Mouse (Mus musculus) stomach, postnatal 0 days (tissue): ENCODE data around the gene Trak1. TPM values are rescaled to one million over a fixed set of nuclear protein-coding genes. Genes with fewer than 3 reads are reported as not detected.

Source experiments
- ATAC-seq: fragments of 200-750 bp; cut with Nextera tagmentation; 2 replicates; pipeline ENCODE4 v1.8.0; 2017; ENCODE audit not compliant: low FRiP score, low TSS enrichment
- DNase-seq: peaks from one replicate; pipeline ENCODE4 v3.0.0-alpha.2; 2016; ENCODE audit warnings: low spot score
- H3K27ac ChIP-seq: fragments of 300-500 bp; sonication (generic); replicated peaks from 2 replicates; pipeline ENCODE4 v1.5.1; 2014; ENCODE audit warnings: mild to moderate bottlenecking, control low read depth
- H3K27me3 ChIP-seq: fragments of 300-500 bp; sonication (generic); 2 replicates; pipeline ENCODE4 v1.6.1; 2014; ENCODE audit warnings: low read length; ENCODE audit not compliant: control insufficient read depth, insufficient read depth
- H3K36me3 ChIP-seq: fragments of 300-500 bp; sonication (generic); 2 replicates; pipeline ENCODE4 v1.6.1; 2014; ENCODE audit warnings: low read length, mixed read lengths; ENCODE audit not compliant: control insufficient read depth, insufficient read depth
- H3K4me1 ChIP-seq: fragments of 300-500 bp; sonication (generic); replicated peaks from 2 replicates; pipeline ENCODE4 v1.6.1; 2014; ENCODE audit warnings: antibody characterized with exemption; ENCODE audit not compliant: control insufficient read depth, insufficient read depth
- H3K4me2 ChIP-seq: fragments of 300-500 bp; sonication (generic); replicated peaks from 2 replicates; pipeline ENCODE4 v1.6.1; 2014; ENCODE audit warnings: low read depth, mild to moderate bottlenecking, control low read depth, moderate library complexity
- H3K4me3 ChIP-seq: fragments of 300-500 bp; sonication (generic); 2 replicates; pipeline ENCODE4 v1.5.1; 2014; ENCODE audit warnings: low read depth, low read length, control low read depth
- H3K9ac ChIP-seq: fragments of 300-500 bp; sonication (generic); 2 replicates; pipeline ENCODE4 v1.6.1; 2014; ENCODE audit warnings: mild to moderate bottlenecking, low read length, control low read depth, mixed read lengths
- H3K9me3 ChIP-seq: fragments of 300-500 bp; sonication (generic); 2 replicates; pipeline ENCODE4 v1.6.1; 2016; ENCODE audit warnings: low read length; ENCODE audit not compliant: control insufficient read depth
- CTCF ChIP-seq: IDR thresholded peaks from 2 replicates; pipeline ENCODE4 v1.5.1; 2016; ENCODE audit warnings: antibody characterized with exemption, low read depth, mild to moderate bottlenecking, moderate library complexity
- EP300 ChIP-seq: optimal IDR thresholded peaks from 2 replicates; pipeline ENCODE3; 2016; ENCODE audit warnings: antibody characterized with exemption
- WGBS: fragments of 180-500 bp; shearing (Covaris S2); extraction: QIAGEN DNeasy Blood & Tissue Kit; methylation state at CpG from one replicate; pipeline ENCODE4 v1.1.7; 2014; 5-methylcytosine and 5-hydroxymethylcytosine counted together
- polyA plus RNA-seq: library from polyadenylated mRNA; unstranded; fragments of >200 nt; fragmentation: Nextera tagmentation; extraction: Ambion mirVana; gene quantifications from 2 replicates; pipeline ENCODE4 v1.2.1, GENCODE M21; 2015

The Trak1 gene
- polyA plus RNA-seq, 1 experiment from 2014 or later: 24.0 TPM

DNA sequence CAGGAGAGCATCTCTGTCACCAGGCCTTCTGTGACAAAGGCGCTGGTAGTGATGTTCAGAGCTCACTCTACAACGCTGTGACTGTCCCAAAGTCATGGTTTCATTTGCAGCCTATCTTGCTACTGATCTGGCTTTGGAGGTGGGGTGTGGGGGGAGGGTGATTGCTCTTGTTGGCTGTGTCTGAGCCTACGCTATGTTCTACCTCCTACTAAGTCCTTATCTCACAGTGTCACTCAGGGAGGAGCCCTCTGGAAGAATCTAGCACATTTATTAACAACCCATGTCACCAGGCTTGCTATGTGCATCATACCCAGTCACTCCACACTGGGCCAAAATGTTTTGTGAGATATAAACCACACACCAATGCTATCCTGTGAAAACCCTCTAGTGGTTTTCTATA lies 129.1 kb downstream of the Trak1 start:
- no peaks in the 10 kb centered on the region for H3K27me3 ChIP-seq
- no peak overlapping the region for H3K4me2 ChIP-seq
- H3K36me3 ChIP-seq: no peaks in the 10 kb centered on the region
- no peak overlapping the region for H3K9ac ChIP-seq
- no peak for ATAC-seq
- no peaks in the 10 kb centered on the region for H3K9me3 ChIP-seq
- WGBS: 66% methylated on average over 3 of the region's 3 CpGs
- TF ChIP-seq EP300: no peak
- no peak for TF ChIP-seq CTCF
- H3K27ac ChIP-seq: no peak overlapping the region
- no peak for DNase-seq
- H3K4me1 ChIP-seq: no peaks in the 10 kb centered on the region; the same call in 1 of the 2 replicates
- H3K4me3 ChIP-seq: no peak overlapping the region

DNA sequence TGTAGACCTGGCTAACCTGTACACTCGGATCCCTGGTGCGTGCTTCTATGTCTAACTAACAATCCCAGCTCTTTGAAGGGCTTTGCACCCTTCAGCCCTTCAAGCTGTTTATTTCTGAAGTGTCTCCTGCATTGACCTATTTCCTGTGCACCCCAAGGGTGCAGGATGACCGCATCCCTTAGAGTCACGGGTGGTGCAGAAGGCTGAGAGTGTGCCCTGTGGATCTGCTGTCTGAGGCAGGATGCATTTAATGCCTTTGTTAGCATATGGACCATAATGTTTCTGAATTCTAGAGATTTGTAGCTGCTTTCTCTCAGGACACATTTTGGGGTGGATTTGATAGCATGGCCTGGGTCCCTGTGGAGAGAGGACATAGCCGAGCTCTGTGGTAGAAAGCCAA lies 129.6 kb downstream of the Trak1 start:
- WGBS: 85% methylated on average over 5 of the region's 5 CpGs

GRCm38 (mm10) chr9:121429592-121429991 lies 132.3 kb downstream of the Trak1 start:
- H3K9me3 ChIP-seq: no peaks in the 10 kb centered on the region
- no peak overlapping the region; the same call in 1 of the 2 replicates for H3K27ac ChIP-seq
- WGBS: 83% methylated on average over 7 of the region's 7 CpGs
- no peak for TF ChIP-seq CTCF
- no peak for TF ChIP-seq EP300
- ATAC-seq (no peak), DNase-seq (no peak)
- 0 out of 2 replicates have a peak, but pooled peaks cover 5% of the 10 kb centered on the region for H3K36me3 ChIP-seq
- H3K4me3 ChIP-seq: no peak overlapping the region
- no peak overlapping the region for H3K9ac ChIP-seq
- no peaks in the 10 kb centered on the region for H3K4me1 ChIP-seq
- no peak overlapping the region for H3K4me2 ChIP-seq
- H3K27me3 ChIP-seq: no peaks in the 10 kb centered on the region

More for the DNA sequence above, 129.6 kb downstream of the Trak1 start:
- Histone ChIP-seq H3K4me3 (no peak overlapping the region), H3K27ac (no peak overlapping the region), H3K9ac (no peak overlapping the region), H3K36me3 (0 out of 2 replicates have a peak, but pooled peaks cover 2% of the 10 kb centered on the region), H3K4me1 (no peaks in the 10 kb centered on the region), H3K9me3 (no peaks in the 10 kb centered on the region), H3K27me3 (no peaks in the 10 kb centered on the region), H3K4me2 (no peak overlapping the region)
- no peak for TF ChIP-seq EP300
- TF ChIP-seq CTCF: no peak
- ATAC-seq (no peak), DNase-seq (no peak)

DNA sequence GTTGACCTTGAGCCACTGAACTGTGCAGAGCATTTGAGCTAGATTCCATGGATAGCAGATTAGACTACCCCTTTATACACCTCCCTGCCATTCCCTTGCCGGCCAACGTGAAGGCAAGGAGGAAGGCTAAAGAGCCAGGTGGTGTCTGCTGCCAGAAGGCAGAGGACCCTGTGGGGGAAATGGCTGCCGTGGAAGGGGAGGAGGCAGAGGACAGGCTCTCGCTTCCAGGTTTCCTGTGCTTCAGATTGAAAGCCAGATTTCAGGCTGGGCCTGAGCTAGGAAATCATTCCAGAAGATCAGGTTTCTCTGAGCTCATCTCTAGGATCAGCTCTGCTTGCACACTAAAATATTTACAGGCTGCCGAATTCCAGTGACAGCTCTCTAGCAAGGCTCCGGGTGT lies 133.1 kb downstream of the Trak1 start:
- ATAC-seq (no peak), DNase-seq (no peak)
- Histone ChIP-seq H3K4me3 (no peak overlapping the region), H3K27ac (peak overlapping the region; percentile 56), H3K9ac (no peak overlapping the region), H3K4me1 (no peaks in the 10 kb centered on the region), H3K9me3 (no peaks in the 10 kb centered on the region), H3K36me3 (0 out of 2 replicates have a peak, but pooled peaks cover 5% of the 10 kb centered on the region), H3K4me2 (no peak overlapping the region), H3K27me3 (no peaks in the 10 kb centered on the region)
- 22% methylated on average over 6 of the region's 6 CpGs for WGBS
- TF ChIP-seq EP300 (no peak), CTCF (no peak)

- H3K9me3 ChIP-seq: no peaks in the 10 kb centered on the region
- no peak overlapping the region for H3K4me3 ChIP-seq
- TF ChIP-seq EP300 (no peak), CTCF (no peak)
- H3K4me1 ChIP-seq: no peaks in the 10 kb centered on the region
- ATAC-seq (no peak), DNase-seq (no peak)
- no peaks in the 10 kb centered on the region for H3K27me3 ChIP-seq
- no peak overlapping the region; the same call in 1 of the 2 replicates for H3K27ac ChIP-seq
- 0 out of 2 replicates have a peak, but pooled peaks cover 5% of the 10 kb centered on the region for H3K36me3 ChIP-seq
- H3K4me2 ChIP-seq: no peak overlapping the region
- H3K9ac ChIP-seq: no peak overlapping the region
- 76% methylated on average over 15 of the region's 15 CpGs for WGBS
Observed at GRCm38 (mm10) chr9:121433745-121434528, 136.6 kb downstream of the Trak1 start.

DNA sequence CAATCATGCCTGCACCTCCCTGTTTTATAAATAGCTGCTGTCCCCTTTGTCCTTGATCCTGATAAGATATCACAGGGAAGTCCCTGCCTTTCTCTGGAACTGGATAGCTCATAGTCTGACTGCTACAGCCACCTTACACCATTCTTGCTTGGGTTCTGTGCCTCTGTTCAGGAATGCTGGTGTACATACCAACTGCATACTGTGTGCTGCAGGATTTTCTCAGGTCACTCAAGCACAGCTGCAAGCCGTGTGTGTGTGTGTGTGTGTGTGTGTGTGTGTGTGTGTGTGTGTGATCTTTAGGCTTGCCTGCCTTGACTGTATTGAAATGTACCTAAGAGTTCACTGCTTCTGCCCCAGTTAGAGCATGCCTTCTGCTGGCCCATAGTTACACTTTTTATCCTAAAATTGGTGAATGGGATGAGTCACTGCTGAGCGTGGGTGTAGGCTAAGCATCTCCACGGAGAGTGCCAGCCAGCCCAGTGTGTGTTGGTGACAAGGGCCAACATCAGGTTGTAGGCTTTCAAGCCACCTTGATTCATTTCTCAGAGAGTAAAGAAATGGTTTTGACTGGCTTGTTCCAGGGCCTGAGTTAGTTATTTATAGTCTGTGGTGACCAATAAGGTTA lies 138.1 kb downstream of the Trak1 start:
- no peaks in the 10 kb centered on the region for H3K9me3 ChIP-seq
- DNase-seq (no peak), ATAC-seq (peak; percentile 22; the same call in 1 of the 2 replicates)
- H3K4me2 ChIP-seq: no peak overlapping the region
- H3K36me3 ChIP-seq: 0 out of 2 replicates have a peak, but pooled peaks cover 5% of the 10 kb centered on the region
- WGBS: 48% methylated on average over 3 of the region's 3 CpGs
- no peaks in the 10 kb centered on the region for H3K4me1 ChIP-seq
- no peak overlapping the region for H3K4me3 ChIP-seq
- H3K9ac ChIP-seq: no peak overlapping the region
- no peaks in the 10 kb centered on the region for H3K27me3 ChIP-seq
- no peak for TF ChIP-seq CTCF
- H3K27ac ChIP-seq: peak overlapping the region; percentile 75
